Mouse (Mus musculus): ENCODE measurements at regions not wholly inside any gene's neighbourhood (a gene's known extent, or its start where the extent isn't known, plus 50 kb on each side); places are given as distances from the start of the nearest gene placed in this dataset.
"Not testable (repeated sequence)": the region's sequence is repeated elsewhere in the genome, so short reads cannot be mapped to it uniquely, and the experiment has no call there.

DNA sequence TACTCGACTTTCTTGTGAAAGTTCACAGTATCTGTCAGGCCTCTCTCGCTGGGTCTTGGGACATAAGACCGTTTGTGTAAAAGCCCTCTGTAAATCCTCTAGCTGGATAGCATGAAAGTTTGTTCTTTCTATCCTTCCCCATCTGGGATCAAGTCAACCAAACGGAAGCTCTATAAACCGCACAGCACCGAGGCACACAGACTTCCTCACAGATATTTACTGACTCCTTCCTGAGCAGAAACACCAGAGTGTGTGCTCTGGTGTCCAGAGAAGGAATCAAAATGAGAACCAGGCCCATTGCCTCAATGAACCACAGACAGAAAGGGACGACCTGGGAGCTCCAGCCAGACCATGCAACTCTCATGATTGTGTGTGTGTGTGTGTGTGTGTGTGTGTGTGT is 502.6 kb downstream of the Gja1 start:
- intact Hi-C loops (cut with DNase I), result no loop called here
- DNase-seq, result no peak

- intact Hi-C loops (cut with DNase I), result no loop called here
- DNase-seq, result peak; percentile 23 to 29
Measured at GRCm38 (mm10) chr10:56880154-56880591, 503.0 kb downstream of the Gja1 start.

GRCm38 (mm10) chr10:56884456-56885410 is 507.6 kb downstream of the Gja1 start:
- DNase-seq, result peak in 1 of 2 experiments; percentile 3
- intact Hi-C loops (cut with DNase I), result no loop called here

DNA sequence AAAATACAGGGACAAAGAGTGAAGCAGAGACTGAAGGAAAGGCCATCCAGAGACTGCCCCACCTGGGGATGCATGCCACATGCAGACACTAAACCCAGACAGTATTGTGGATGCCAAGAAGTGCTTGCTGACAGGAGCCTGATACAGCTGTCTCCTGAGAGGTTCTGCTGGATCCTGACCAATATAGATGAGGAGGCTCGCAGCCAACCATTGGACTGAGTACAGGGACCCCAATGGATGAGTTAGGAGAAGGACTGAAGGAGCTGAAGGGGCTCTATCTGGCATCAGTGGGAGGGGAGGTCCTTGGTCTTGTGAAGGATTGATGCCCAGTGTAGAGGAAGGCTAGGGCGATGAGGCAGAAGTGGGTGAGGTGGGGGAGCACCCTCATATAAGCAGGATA is 514.4 kb downstream of the Gja1 start:
- intact Hi-C loops (cut with DNase I); DNase-seq: not testable (repeated sequence)

DNA sequence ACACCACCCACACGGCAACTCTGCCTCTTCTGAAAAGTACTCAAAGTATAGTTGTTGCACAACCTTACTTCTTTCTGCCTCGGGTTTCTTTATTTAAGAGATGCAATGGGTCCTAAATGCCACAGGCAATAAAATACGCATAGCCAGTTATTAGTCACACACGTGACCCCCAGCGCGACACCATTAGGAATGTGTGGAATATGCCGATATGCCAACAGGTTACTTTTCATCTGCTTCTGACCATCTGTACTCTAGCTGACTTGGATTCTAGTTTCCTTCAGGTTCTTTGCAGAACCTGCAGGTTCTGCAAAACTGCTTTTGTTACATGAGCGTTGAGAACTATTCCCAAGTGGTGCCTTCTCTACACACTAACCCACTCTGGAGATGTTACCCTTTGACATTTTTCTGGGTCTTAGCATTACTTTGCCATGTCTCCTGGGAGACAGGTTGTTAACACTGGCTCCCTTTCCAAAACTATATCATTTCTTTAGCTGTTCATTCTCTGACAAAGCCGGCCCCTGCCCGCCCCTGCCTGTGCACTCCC is 515.6 kb downstream of the Gja1 start:
- DNase-seq, result no peak
- intact Hi-C loops (cut with DNase I), result no loop called here

GRCm38 (mm10) chr10:56893210-56893705 is 516.1 kb downstream of the Gja1 start:
- intact Hi-C loops (cut with DNase I), result no loop called here
- no peak for DNase-seq

DNA sequence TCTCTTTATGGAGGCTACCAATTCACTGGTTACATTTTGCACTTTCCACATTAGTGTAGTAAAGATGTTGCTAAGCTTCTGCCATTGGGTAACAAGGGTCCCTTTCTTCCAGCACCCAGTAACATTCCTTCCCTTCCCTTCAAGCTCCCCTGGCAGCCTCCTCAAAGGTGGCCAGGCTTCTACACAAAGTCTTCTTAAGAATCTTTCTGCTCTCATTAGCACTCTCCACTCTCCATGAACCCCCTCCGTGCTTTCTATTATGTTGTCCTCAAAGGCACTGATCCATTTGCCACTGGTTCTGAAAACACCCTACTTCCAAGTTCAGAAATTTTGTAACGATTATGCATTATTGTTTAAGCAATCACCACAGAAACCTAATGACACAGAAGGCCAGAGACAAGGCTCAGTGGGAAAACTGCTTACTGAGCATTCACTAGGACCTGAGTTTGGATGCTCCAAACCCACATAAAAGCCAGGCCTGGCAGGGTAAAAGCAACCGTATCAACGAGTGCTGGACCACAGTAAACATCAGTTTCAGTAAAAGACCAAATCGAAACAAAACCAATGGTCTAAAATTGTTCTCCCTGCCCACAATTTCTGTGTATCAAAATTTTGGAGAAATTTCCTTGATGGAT is 522.6 kb downstream of the Gja1 start:
- DNase-seq, result no peak
- intact Hi-C loops (cut with DNase I), result no loop called here

DNA sequence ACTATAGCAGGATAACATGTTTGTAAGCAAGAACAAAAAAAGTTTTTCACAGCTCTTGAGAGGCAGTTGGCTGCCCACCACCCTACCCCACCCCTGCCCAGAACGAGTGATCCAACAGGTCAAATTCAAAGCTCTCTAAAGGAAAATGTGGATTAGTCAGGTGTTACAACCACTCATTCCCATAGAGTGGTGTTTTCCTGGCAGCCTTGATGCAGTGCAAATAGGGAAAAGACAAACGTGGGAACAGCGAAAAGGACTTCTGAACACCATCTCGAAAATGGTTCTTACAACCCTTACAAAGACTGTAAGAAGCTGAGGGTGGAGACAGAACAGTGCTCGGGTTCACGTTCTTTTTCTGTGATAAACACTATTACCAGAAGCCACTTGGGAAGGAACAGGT is 523.8 kb downstream of the Gja1 start:
- intact Hi-C loops (cut with DNase I), result no loop called here
- DNase-seq, result no peak

DNA sequence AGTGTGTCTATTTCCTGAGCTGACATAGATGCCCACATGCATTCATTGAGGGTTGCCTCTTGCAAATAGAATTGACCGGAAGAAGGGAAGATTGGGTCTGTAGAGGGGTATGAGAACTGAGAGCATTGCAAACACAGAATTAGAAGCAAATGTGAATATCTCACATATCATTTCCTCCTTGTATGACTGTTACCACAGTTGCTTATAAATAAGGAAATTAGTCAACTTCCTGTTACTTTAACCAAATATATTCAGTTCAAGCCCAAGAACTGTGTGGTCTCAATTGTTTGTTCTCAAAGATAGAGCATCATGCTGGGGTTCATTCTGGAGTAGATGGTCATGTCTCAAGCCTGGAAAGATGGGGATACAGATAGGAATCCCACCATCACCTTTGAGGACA is 535.6 kb downstream of the Gja1 start:
- intact Hi-C loops (cut with DNase I), result no loop called here
- no peak for DNase-seq

DNA sequence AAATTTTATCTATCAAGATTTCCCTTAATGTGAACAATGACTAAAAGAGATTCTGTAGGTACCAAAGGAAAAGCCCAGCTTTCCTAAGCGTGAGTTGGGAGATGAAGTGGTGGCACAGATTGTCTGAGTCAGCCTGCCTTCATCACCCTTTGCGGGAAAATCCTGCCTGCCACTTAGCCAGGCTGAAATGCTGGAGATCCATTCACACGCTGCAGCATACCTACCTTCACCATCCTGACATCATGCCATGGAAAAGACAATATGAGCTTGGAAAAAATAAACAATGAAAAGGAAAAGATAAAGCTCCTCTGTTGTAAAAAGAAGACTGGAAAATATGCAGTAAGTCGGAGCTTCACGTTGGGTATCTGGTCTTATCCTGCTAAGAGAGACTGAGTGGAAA is 537.0 kb downstream of the Gja1 start:
- intact Hi-C loops (cut with DNase I), result no loop called here

DNA sequence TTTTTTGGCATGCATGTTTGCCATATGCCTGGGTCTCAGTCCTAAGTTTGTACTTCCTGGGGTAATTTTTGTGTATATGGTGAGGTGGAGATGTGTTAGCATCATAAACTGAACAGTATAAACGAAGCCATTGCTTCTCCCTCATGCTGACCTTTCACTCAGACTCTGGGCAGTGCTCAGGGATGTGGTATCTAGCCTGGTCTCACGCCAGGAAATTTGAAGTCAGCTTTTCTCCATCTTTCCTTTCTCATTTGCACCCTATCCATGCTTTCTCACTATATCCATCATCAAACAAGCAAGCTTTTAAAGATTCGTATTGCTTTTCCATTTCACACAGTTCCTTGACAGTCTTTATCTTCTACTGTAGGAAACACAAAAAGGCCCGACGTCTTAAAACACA is 541.3 kb downstream of the Gja1 start:
- no peak for DNase-seq
- intact Hi-C loops (cut with DNase I), result loop anchor here (5.0 kb wide), 1 partner anchor 541 kb away; the partner anchor contains the start of gene Gja1

More for the DNA sequence above, 537.0 kb downstream of the Gja1 start:
- no peak for DNase-seq

DNA sequence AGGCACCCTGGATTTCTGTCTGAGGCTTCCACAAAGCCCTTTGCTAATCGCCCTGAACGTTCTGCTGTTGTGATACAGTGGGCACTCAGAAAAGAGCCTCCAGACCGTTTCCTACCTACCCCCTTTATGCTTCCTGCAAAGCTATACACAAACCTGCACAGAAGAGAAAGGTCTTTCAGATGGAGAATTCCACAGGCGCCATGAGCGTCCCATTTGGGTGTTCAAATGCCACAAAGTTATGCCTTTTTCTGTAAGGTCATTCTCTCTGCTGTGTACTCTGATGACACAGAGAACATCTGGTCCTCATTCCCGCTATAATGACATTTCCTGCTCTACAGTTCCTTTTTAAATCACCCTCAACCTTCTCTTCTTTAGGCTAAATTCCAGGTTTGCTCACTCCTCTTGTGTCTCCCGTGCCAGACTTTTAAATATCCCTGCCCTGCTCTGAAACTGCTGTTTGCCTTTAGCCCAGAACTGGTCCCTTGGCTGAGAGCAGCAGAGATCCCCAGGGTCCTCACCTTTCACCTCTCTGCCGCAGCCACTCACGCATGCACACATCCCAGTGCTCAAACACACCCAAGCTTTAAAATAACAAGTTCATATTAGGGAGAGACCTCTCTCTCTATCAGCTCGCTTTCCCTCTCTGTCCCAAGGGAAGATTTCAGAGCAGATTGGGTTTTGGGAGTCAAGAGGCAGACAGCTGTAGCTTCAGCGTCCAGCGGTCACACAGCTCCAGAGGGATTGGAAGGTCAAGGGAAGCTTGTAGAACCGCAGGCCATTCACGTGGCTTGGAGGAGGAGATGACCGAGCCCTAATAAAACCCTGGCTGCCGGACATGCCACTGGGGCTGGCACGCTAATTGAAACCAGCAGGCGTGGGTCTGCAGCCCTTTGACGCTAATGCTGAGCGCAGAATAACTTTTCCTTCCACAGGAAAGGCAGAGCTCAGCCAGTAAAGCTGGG is 543.9 kb downstream of the Gja1 start:
- intact Hi-C loops (cut with DNase I), result no loop called here
- peak; percentile 47 to 51 for DNase-seq

DNA sequence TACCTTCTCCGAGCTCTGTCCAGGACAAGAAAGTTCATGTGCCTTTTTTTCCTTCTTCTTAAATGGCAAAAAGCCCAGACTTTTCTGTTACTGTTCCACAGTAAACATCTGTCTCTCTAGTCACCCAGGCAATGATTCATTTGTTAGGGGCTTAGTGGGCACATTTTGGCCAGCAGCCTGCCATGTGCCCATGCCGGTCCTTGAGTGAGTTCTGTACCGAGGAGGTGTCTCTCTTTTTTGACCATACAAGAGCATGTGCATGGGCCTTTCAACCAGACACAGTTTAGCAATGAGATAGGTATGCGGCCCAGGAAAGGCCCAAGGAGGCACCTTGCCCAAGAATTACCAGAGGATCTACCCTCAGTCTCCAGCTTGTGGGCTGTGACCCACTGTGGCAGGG is 551.0 kb upstream of the Hsf2 start:
- intact Hi-C loops (cut with DNase I), result no loop called here
- DNase-seq, result no peak

DNA sequence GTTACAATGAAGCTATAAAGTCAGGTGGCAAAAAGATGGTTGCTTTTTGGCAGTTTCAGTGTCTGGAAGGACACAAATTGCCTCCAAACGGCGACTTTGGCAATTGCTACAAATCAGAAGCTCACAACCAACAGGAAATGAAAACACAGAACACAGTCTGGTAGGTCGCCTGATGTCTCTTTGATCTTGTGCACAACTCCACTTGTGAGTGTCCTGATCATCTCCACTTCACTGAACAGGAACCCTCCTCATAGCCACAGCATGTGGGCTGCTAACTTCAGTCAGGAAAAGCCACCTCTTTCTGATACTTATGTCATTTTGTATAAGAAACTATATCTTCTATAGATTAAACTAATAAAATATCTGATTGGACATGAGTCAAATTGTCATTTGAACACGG is 544.2 kb upstream of the Hsf2 start:
- intact Hi-C loops (cut with DNase I), result no loop called here
- no peak for DNase-seq

DNA sequence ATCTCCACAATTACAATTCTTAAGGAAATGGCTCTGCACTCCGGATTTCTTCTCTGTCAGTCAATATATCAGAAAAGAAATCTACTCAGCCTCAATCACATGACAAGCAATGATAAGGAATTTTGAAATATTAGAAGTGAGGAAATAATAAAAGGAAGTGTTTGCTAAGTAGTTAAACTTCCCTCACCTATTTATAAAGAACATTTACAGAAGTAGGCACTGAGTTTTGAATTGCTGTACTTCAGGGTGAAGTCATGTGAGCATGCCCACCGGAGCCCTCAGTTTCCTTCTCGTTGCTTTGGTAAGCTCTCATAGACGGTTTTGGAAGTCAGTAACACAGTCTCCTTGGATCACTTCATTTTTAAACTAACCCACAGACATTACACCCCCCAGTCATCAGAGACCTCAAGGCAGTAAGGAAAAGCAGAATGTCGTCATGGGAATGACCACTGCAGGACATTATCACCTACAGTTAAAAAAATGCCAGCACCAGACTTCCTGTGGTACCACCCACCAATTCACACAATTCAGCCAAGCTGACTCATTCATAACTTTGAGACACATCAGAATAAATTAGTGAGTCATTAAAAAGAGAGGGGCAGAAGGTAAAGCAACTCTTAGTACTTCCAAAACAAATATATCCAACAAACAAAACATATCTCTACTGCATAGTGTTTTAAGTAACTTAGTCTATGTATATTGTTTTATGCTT is 541.6 kb upstream of the Hsf2 start:
- intact Hi-C loops (cut with DNase I), result no loop called here
- no peak for DNase-seq

- DNase-seq, result no peak
- intact Hi-C loops (cut with DNase I), result no loop called here
Measured at GRCm38 (mm10) chr10:56956728-56957127, 529.5 kb upstream of the Hsf2 start.

DNA sequence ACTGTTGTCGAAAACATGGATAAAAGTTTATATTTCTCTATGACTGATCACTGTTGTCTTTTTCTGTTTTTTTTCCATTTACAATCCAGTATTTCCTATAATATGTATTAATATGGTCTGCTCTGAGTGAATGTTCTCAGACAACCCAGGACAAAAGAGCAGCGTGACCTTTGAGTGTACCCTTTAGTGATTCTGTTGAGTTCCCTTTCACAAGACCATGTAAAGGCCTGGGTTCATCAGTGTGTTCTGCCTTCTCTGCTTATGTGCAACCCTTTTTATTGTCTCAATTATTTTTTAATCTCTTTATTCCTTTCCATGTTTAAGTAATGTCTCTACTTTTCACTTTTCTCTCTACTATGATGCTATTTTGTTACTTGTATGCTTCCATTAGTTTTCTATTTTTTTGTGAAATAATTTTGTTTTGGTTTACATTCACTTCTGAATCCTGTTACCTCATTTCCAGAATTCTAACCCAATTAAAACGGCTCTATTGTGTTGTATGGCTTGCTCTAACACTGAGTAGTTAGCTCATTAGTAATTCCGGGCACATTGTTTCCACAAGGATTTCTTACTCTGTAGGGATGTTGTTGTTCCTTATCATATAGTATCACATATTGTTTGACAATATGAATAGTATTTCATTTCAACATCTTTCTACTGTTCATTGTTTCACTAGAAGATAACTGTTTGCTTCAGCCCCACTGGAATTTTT is 523.9 kb upstream of the Hsf2 start:
- intact Hi-C loops (cut with DNase I), result no loop called here
- DNase-seq, result no peak

DNA sequence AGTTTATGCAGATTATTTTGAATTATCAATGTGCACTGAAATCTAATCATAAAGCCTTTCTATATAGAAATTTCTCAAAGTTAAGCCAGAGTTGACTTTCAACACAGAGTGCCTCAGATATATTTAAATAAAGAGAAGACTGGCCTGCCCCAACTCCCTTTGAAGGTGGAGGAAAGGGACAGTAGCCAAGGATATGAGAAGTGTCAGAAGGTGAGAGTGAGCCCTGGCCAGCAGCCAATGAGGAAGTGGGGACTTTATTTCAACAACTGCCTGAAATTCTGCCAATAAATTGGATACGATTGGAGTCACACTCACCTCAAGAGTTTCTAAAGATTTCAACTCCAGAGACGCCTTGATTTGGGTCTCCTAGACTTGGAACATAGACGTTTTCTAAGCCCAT is 523.0 kb upstream of the Hsf2 start:
- DNase-seq, result peak; percentile 37 to 39
- intact Hi-C loops (cut with DNase I), result no loop called here

- intact Hi-C loops (cut with DNase I), result no loop called here
- no peak for DNase-seq
Measured at GRCm38 (mm10) chr10:56968913-56969312, 517.3 kb upstream of the Hsf2 start.

All from heart, postnatal 10 days (tissue).